Mouse (Mus musculus): ENCODE measurements around the gene Zmynd11. TPM values are rescaled to one million over a fixed set of nuclear protein-coding genes. Genes with fewer than 3 reads are reported as not detected.

The Zmynd11 gene
- polyA plus RNA-seq, 1 experiment from 2014 or later, result 47.7 TPM

GRCm38 (mm10) chr13:9774077-9774476 is 8.9 kb upstream of the Zmynd11 start:
- no peaks in the 10 kb centered on the region for H3K27me3 ChIP-seq (ENCODE audit: control insufficient read depth, insufficient read depth, low read length)
- no peaks in the 10 kb centered on the region for H3K9me3 ChIP-seq (ENCODE audit: control insufficient read depth, low read length)
- H3K36me3 ChIP-seq (ENCODE audit: control insufficient read depth, insufficient read depth, low read length), result no peaks in the 10 kb centered on the region
- no peak for ATAC-seq (ENCODE audit: low FRiP score, low TSS enrichment)
- no peak overlapping the region for H3K27ac ChIP-seq (replicated peaks)
- no peak for DNase-seq (ENCODE audit: low spot score)
- H3K4me2 ChIP-seq (replicated peaks; ENCODE audit: low read depth), result no peak overlapping the region
- no peaks in the 10 kb centered on the region for H3K4me1 ChIP-seq (replicated peaks; ENCODE audit: control insufficient read depth, insufficient read depth)
- no peak overlapping the region for H3K4me3 ChIP-seq (ENCODE audit: low read depth, low read length)
- H3K9ac ChIP-seq (ENCODE audit: low read length), result no peak overlapping the region
- no peak for TF ChIP-seq EP300 (optimal IDR thresholded peaks at IDR 0.05)
- TF ChIP-seq CTCF (IDR thresholded peaks at IDR 0.05; ENCODE audit: low read depth), result no peak

GRCm38 (mm10) chr13:9767279-9767678 is 2.1 kb upstream of the Zmynd11 start:
- H3K27ac ChIP-seq (replicated peaks), result no peak overlapping the region
- WGBS, result 44% methylated on average over 5 of the region's 5 CpGs
- no peaks in the 10 kb centered on the region for H3K4me1 ChIP-seq (replicated peaks; ENCODE audit: control insufficient read depth, insufficient read depth)
- DNase-seq (ENCODE audit: low spot score), result no peak
- no peak for ATAC-seq (ENCODE audit: low FRiP score, low TSS enrichment)
- H3K4me2 ChIP-seq (replicated peaks; ENCODE audit: low read depth), result no peak overlapping the region
- no peak overlapping the region for H3K4me3 ChIP-seq (ENCODE audit: low read depth, low read length)
- TF ChIP-seq EP300 (optimal IDR thresholded peaks at IDR 0.05) (no peak), CTCF (IDR thresholded peaks at IDR 0.05; ENCODE audit: low read depth) (no peak)
- H3K36me3 ChIP-seq (ENCODE audit: control insufficient read depth, insufficient read depth, low read length), result no peaks in the 10 kb centered on the region
- H3K9ac ChIP-seq (ENCODE audit: low read length), result no peak overlapping the region
- no peaks in the 10 kb centered on the region for H3K27me3 ChIP-seq (ENCODE audit: control insufficient read depth, insufficient read depth, low read length)
- no peaks in the 10 kb centered on the region for H3K9me3 ChIP-seq (ENCODE audit: control insufficient read depth, low read length)

DNA sequence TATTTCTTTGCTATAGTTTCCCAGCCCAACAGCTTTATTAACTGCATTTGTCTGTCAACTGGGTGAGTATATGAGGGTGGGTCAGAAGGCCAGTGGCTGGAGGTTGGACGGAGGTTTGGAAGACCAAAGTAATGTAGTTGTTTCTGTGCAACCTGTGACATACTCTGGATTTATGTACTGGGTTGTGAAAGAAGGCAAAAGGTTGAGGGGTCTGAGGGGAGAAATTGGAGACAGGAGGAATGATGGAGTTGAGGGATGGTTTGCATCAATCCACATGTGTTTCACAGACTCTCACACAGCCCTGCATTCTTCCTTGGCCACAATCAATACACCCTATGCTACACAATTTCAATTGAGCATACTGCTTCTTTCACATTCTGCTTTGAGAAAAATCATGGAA is 1.4 kb upstream of the Zmynd11 start:
- Histone ChIP-seq H3K27ac (replicated peaks) (no peak overlapping the region), H3K36me3 (ENCODE audit: control insufficient read depth, insufficient read depth, low read length) (no peaks in the 10 kb centered on the region), H3K4me1 (replicated peaks; ENCODE audit: control insufficient read depth, insufficient read depth) (no peaks in the 10 kb centered on the region), H3K9ac (ENCODE audit: low read length) (no peak overlapping the region), H3K9me3 (ENCODE audit: control insufficient read depth, low read length) (no peaks in the 10 kb centered on the region), H3K4me2 (replicated peaks; ENCODE audit: low read depth) (no peak overlapping the region), H3K4me3 (ENCODE audit: low read depth, low read length) (no peak overlapping the region), H3K27me3 (ENCODE audit: control insufficient read depth, insufficient read depth, low read length) (no peaks in the 10 kb centered on the region)
- ATAC-seq (ENCODE audit: low FRiP score, low TSS enrichment) (no peak), DNase-seq (ENCODE audit: low spot score) (no peak)
- 77% methylated on average over 1 of the region's 1 CpGs for WGBS
- no peak for TF ChIP-seq EP300 (optimal IDR thresholded peaks at IDR 0.05)
- TF ChIP-seq CTCF (IDR thresholded peaks at IDR 0.05; ENCODE audit: low read depth), result no peak

- no peak for DNase-seq (ENCODE audit: low spot score)
- no peak for ATAC-seq (ENCODE audit: low FRiP score, low TSS enrichment)
Observed at GRCm38 (mm10) chr13:9765537-9765851, 364 bp upstream of the Zmynd11 start.

DNA sequence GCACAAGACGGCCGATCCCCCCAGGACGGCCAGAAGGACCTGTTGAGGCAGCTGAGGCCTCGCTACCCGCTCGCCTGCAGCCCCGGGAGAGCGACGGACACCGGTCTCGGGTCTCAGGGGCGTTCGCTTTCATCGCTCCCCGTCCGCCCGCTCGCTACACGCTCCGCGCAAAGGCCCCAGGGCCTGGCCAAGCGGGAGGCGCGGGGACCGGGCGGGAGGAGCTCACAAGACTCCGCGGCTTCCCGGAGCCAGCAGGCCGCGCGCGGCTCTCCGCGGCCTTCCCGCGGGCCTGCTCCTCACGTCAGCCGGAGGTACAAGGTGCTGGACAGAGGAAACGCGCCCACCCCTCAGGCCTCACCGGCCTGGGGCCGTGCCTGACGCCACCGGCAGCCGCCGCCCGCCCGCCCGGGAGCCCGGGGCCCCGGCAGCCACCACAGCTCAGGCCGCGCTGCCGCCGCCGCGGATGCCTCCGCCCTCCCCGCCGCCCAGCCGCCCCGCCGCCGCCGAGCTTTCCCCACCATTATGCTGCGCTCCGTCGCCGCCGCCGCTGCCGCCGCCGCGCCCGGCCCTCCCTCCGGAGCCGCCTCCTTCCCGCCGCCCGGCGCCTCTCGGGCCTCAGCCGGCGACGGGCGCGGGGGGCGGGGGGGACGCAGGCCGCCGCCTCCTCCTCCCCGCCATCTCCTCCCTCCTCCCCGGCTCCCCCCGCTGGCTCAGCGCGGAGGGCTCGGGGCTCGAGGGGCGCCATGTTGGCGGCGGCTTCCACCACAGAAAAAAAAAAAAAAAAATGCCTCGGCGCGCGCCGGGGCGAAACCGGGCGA is 1.1 kb downstream of the Zmynd11 start:
- no peaks in the 10 kb centered on the region for H3K27me3 ChIP-seq (ENCODE audit: control insufficient read depth, insufficient read depth, low read length)
- H3K4me1 ChIP-seq (replicated peaks; ENCODE audit: control insufficient read depth, insufficient read depth), result no peaks in the 10 kb centered on the region; the same call in 1 of the 2 replicates
- DNase-seq (ENCODE audit: low spot score) (peak; percentile 79), ATAC-seq (ENCODE audit: low FRiP score, low TSS enrichment) (peak; percentile 80)
- no peaks in the 10 kb centered on the region for H3K9me3 ChIP-seq (ENCODE audit: control insufficient read depth, low read length)
- 0% methylated on average over 12 of the region's 111 CpGs for WGBS
- H3K36me3 ChIP-seq (ENCODE audit: control insufficient read depth, insufficient read depth, low read length), result no peaks in the 10 kb centered on the region
- no peak for TF ChIP-seq EP300 (optimal IDR thresholded peaks at IDR 0.05)
- no peak for TF ChIP-seq CTCF (IDR thresholded peaks at IDR 0.05; ENCODE audit: low read depth)
- peak overlapping the region; percentile 99 for H3K27ac ChIP-seq (replicated peaks)
- peak overlapping the region; percentile 74 for H3K4me2 ChIP-seq (replicated peaks; ENCODE audit: low read depth)
- H3K9ac ChIP-seq (ENCODE audit: low read length), result peak overlapping the region; percentile 100
- peak overlapping the region; percentile 92 for H3K4me3 ChIP-seq (ENCODE audit: low read depth, low read length)

More at GRCm38 (mm10) chr13:9765537-9765851, 364 bp upstream of the Zmynd11 start:
- TF ChIP-seq EP300 (optimal IDR thresholded peaks at IDR 0.05) (no peak), CTCF (IDR thresholded peaks at IDR 0.05; ENCODE audit: low read depth) (no peak)
- Histone ChIP-seq H3K36me3 (ENCODE audit: control insufficient read depth, insufficient read depth, low read length) (no peaks in the 10 kb centered on the region), H3K27me3 (ENCODE audit: control insufficient read depth, insufficient read depth, low read length) (no peaks in the 10 kb centered on the region), H3K9ac (ENCODE audit: low read length) (no peak overlapping the region), H3K9me3 (ENCODE audit: control insufficient read depth, low read length) (no peaks in the 10 kb centered on the region), H3K27ac (replicated peaks) (no peak overlapping the region), H3K4me2 (replicated peaks; ENCODE audit: low read depth) (peak overlapping the region; percentile 74), H3K4me1 (replicated peaks; ENCODE audit: control insufficient read depth, insufficient read depth) (no peaks in the 10 kb centered on the region; the same call in 1 of the 2 replicates), H3K4me3 (ENCODE audit: low read depth, low read length) (peak overlapping the region; percentile 92)
- 5% methylated on average over 4 of the region's 4 CpGs for WGBS

DNA sequence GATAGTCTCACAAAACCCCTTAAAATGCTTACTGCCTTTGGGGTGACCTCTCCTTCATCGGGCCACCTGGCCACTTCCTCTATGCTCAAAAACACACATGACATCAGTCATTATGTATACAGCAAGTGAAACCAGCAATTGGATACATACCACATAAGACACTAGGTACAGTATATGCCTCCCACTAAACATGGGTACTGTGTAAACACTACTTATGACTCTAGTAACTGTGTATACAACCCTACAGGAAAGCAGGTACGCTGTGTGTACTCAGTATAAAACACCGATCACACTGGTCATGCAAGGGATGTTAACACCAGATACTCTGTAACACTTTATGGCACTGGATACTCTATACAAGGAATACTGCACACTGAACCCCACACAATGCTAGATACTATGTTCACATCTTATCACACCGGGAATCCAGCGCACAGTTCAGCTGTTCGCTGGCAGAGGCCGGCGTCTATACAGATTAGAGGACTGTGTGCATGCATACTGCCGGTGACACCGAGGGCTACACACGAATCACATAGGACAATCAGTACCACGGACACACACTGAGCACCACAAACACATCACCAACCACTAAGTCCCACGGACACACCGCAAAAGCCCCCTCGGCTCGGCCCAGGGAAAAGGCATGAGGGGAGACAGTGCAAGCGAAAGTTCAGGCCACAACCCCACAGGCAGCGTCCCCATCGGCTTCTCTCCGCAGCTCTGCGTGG is 1.9 kb downstream of the Zmynd11 start:
- no peaks in the 10 kb centered on the region; the same call in 1 of the 2 replicates for H3K4me1 ChIP-seq (replicated peaks; ENCODE audit: control insufficient read depth, insufficient read depth)
- WGBS, result 1% methylated on average over 21 of the region's 21 CpGs
- H3K27me3 ChIP-seq (ENCODE audit: control insufficient read depth, insufficient read depth, low read length), result no peaks in the 10 kb centered on the region
- ATAC-seq (ENCODE audit: low FRiP score, low TSS enrichment) (peak; percentile 76), DNase-seq (ENCODE audit: low spot score) (no peak)
- H3K9ac ChIP-seq (ENCODE audit: low read length), result peak overlapping the region; percentile 100
- peak overlapping the region; percentile 92 for H3K4me3 ChIP-seq (ENCODE audit: low read depth, low read length)
- H3K9me3 ChIP-seq (ENCODE audit: control insufficient read depth, low read length), result no peaks in the 10 kb centered on the region
- peak overlapping the region; percentile 74 for H3K4me2 ChIP-seq (replicated peaks; ENCODE audit: low read depth)
- no peaks in the 10 kb centered on the region for H3K36me3 ChIP-seq (ENCODE audit: control insufficient read depth, insufficient read depth, low read length)
- peak overlapping the region; percentile 99 for H3K27ac ChIP-seq (replicated peaks)
- no peak for TF ChIP-seq EP300 (optimal IDR thresholded peaks at IDR 0.05)
- TF ChIP-seq CTCF (IDR thresholded peaks at IDR 0.05; ENCODE audit: low read depth), result no peak
